Mouse (Mus musculus) liver, embryonic 11.5 days (tissue): ENCODE data around the gene Hist1h4d. TPM values are rescaled to one million over a fixed set of nuclear protein-coding genes. Genes with fewer than 3 reads are reported as not detected.
"Not testable (repeated sequence)": the region's sequence is repeated elsewhere in the genome, so short reads cannot be mapped to it uniquely, and the experiment has no call there.

ENCODE experiments used
- ATAC-seq: fragments of 200-750 bp; cut with Nextera tagmentation; replicated peaks from 2 replicates; pipeline ENCODE4 v1.8.0; 2017; ENCODE audit warnings: moderate number of reproducible peaks, mild to moderate bottlenecking, moderate TSS enrichment, moderate library complexity; ENCODE audit not compliant: low FRiP score
- DNase-seq: peaks from one replicate; pipeline ENCODE4 v3.0.0-alpha.2; 2017; ENCODE audit warnings: low spot score
- H3K27ac ChIP-seq: fragments of 300-500 bp; sonication (generic); 2 replicates; pipeline ENCODE4 v1.5.1; 2014; ENCODE audit warnings: mild to moderate bottlenecking, low read depth, low read length, control low read depth
- H3K27me3 ChIP-seq: fragments of 300-500 bp; sonication (generic); replicated peaks from 2 replicates; pipeline ENCODE4 v1.6.1; 2014; ENCODE audit warnings: low read length, mixed read lengths; ENCODE audit not compliant: control insufficient read depth, insufficient read depth
- H3K36me3 ChIP-seq: fragments of 300-500 bp; sonication (generic); 2 replicates; pipeline ENCODE4 v1.6.1; 2014; ENCODE audit warnings: mild to moderate bottlenecking, low read length, moderate library complexity, mixed read lengths; ENCODE audit not compliant: control insufficient read depth, insufficient read depth
- H3K4me1 ChIP-seq: fragments of 300-500 bp; sonication (generic); replicated peaks from 2 replicates; pipeline ENCODE4 v1.6.1; 2014; ENCODE audit warnings: low read length, mixed read lengths; ENCODE audit not compliant: control insufficient read depth, insufficient read depth
- H3K4me2 ChIP-seq: fragments of 300-500 bp; sonication (generic); 2 replicates; pipeline ENCODE4 v1.6.1; 2014; ENCODE audit warnings: mild to moderate bottlenecking, control low read depth, moderate library complexity
- H3K4me3 ChIP-seq: fragments of 300-500 bp; sonication (generic); 2 replicates; pipeline ENCODE4 v1.5.1; 2014; ENCODE audit warnings: low read depth, low read length, control low read depth
- H3K9ac ChIP-seq: fragments of 300-500 bp; sonication (generic); 2 replicates; pipeline ENCODE4 v1.6.1; 2014; ENCODE audit warnings: low read depth, low read length, control low read depth
- H3K9me3 ChIP-seq: fragments of 300-500 bp; sonication (generic); 2 replicates; pipeline ENCODE4 v1.6.1; 2016; ENCODE audit warnings: low read length, inconsistent platforms, mixed read lengths; ENCODE audit not compliant: control insufficient read depth
- WGBS: fragments of 180-500 bp; shearing (Covaris S2); extraction: QIAGEN DNeasy Blood & Tissue Kit; methylation state at CpG from one replicate; pipeline ENCODE4 v1.1.7; 2014; 5-methylcytosine and 5-hydroxymethylcytosine counted together
- polyA plus RNA-seq: library from polyadenylated mRNA; unstranded; fragments of >200 nt; fragmentation: Nextera tagmentation; extraction: Ambion mirVana; gene quantifications from 2 replicates; pipeline ENCODE4 v1.2.1, GENCODE M21; 2014

Gene Hist1h4d
- polyA plus RNA-seq, 1 experiment from 2014 or later = 99.3 TPM

GRCm38 (mm10) chr13:23575864-23576313 lies 5.5 kb upstream of the Hist1h4d start:
- peak overlapping the region; percentile 99 for H3K27ac ChIP-seq
- H3K27me3 ChIP-seq, H3K4me1 ChIP-seq, DNase-seq, ATAC-seq, H3K36me3 ChIP-seq, H3K9me3 ChIP-seq: not testable (repeated sequence)
- peak overlapping the region; percentile 53 for H3K4me3 ChIP-seq
- peak overlapping the region; percentile 92 for H3K4me2 ChIP-seq
- H3K9ac ChIP-seq = peak overlapping the region; percentile 89
- WGBS = under 1% methylated on average over 9 of the region's 40 CpGs

- Histone ChIP-seq H3K4me3 (peak overlapping the region; percentile 53), H3K4me2 (peak overlapping the region; percentile 92), H3K4me1 (peaks cover 11% of the 10 kb centered on the region), H3K36me3 (no peaks in the 10 kb centered on the region), H3K27me3 (no peaks in the 10 kb centered on the region), H3K9me3 (no peaks in the 10 kb centered on the region), H3K9ac (peak overlapping the region; percentile 89), H3K27ac (peak overlapping the region; percentile 99)
- WGBS = 6% methylated on average over 7 of the region's 7 CpGs
- DNase-seq (peak; percentile 55), ATAC-seq (no peak)
These were observed 5.0 kb upstream of the Hist1h4d start for GRCm38 (mm10) chr13:23576351-23576881.

- ATAC-seq = no peak
- Histone ChIP-seq H3K4me3 (peak overlapping the region; percentile 53), H3K4me2 (peak overlapping the region; percentile 92), H3K9ac (peak overlapping the region; percentile 89), H3K4me1 (peaks cover 14% of the 10 kb centered on the region), H3K9me3 (no peaks in the 10 kb centered on the region), H3K27me3 (no peaks in the 10 kb centered on the region), H3K36me3 (no peaks in the 10 kb centered on the region), H3K27ac (peak overlapping the region; percentile 99)
- 43% methylated on average over 6 of the region's 6 CpGs for WGBS
- no peak for DNase-seq
These were observed 4.3 kb upstream of the Hist1h4d start for GRCm38 (mm10) chr13:23576906-23577639.

- 95% methylated on average over 1 of the region's 1 CpGs for WGBS
- H3K4me1 ChIP-seq = peaks cover 20% of the 10 kb centered on the region
These were observed 3.6 kb upstream of the Hist1h4d start for GRCm38 (mm10) chr13:23577835-23578234.

GRCm38 (mm10) chr13:23582219-23583056 lies 1.0 kb downstream of the Hist1h4d start:
- DNase-seq (no peak), ATAC-seq (peak; percentile 3)

More at GRCm38 (mm10) chr13:23577835-23578234, 3.6 kb upstream of the Hist1h4d start:
- Histone ChIP-seq H3K9me3 (no peaks in the 10 kb centered on the region), H3K4me2 (no peak overlapping the region), H3K27ac (no peak overlapping the region), H3K36me3 (no peaks in the 10 kb centered on the region), H3K4me3 (no peak overlapping the region), H3K9ac (no peak overlapping the region), H3K27me3 (no peaks in the 10 kb centered on the region)
- DNase-seq (no peak), ATAC-seq (no peak)

GRCm38 (mm10) chr13:23583387-23584068 lies 2.1 kb downstream of the Hist1h4d start:
- Histone ChIP-seq H3K9ac (peak overlapping the region; percentile 49), H3K27ac (peak overlapping the region; percentile 100), H3K27me3 (no peaks in the 10 kb centered on the region), H3K4me1 (peaks cover 31% of the 10 kb centered on the region), H3K36me3 (no peaks in the 10 kb centered on the region), H3K4me2 (peak overlapping the region; percentile 77), H3K9me3 (no peaks in the 10 kb centered on the region), H3K4me3 (no peak overlapping the region; the same call in 1 of the 2 replicates)
- no peak for ATAC-seq
- no peak for DNase-seq

More at GRCm38 (mm10) chr13:23582219-23583056, 1.0 kb downstream of the Hist1h4d start:
- Histone ChIP-seq H3K27ac (peak overlapping the region; percentile 100), H3K9ac (peak overlapping the region; percentile 77), H3K36me3 (no peaks in the 10 kb centered on the region), H3K4me3 (peak overlapping the region; percentile 50), H3K27me3 (no peaks in the 10 kb centered on the region), H3K4me1 (peaks cover 31% of the 10 kb centered on the region), H3K4me2 (peak overlapping the region; percentile 77), H3K9me3 (no peaks in the 10 kb centered on the region)
- WGBS = 6% methylated on average over 6 of the region's 6 CpGs

- H3K27me3 ChIP-seq = no peaks in the 10 kb centered on the region
- ATAC-seq (no peak), DNase-seq (no peak)
- H3K9ac ChIP-seq = peak overlapping the region; percentile 69
- no peaks in the 10 kb centered on the region for H3K36me3 ChIP-seq
- no peaks in the 10 kb centered on the region for H3K9me3 ChIP-seq
- peaks cover 31% of the 10 kb centered on the region for H3K4me1 ChIP-seq
- H3K27ac ChIP-seq = peak overlapping the region; percentile 100
- H3K4me3 ChIP-seq = peak overlapping the region; percentile 52
- H3K4me2 ChIP-seq = peak overlapping the region; percentile 87
These were observed 2.9 kb downstream of the Hist1h4d start for GRCm38 (mm10) chr13:23584331-23584730.

GRCm38 (mm10) chr13:23585029-23585441 lies 3.6 kb downstream of the Hist1h4d start:
- DNase-seq (peak; percentile 80), ATAC-seq (peak; percentile 7; the same call in 1 of the 2 replicates)
- WGBS = under 1% methylated on average over 21 of the region's 21 CpGs
- Histone ChIP-seq H3K27ac (peak overlapping the region; percentile 100), H3K27me3 (no peaks in the 10 kb centered on the region), H3K9ac (peak overlapping the region; percentile 69), H3K4me3 (peak overlapping the region; percentile 52), H3K4me1 (peaks cover 31% of the 10 kb centered on the region), H3K4me2 (peak overlapping the region; percentile 87), H3K36me3 (no peaks in the 10 kb centered on the region), H3K9me3 (no peaks in the 10 kb centered on the region)
